In the genomic region with DNA sequence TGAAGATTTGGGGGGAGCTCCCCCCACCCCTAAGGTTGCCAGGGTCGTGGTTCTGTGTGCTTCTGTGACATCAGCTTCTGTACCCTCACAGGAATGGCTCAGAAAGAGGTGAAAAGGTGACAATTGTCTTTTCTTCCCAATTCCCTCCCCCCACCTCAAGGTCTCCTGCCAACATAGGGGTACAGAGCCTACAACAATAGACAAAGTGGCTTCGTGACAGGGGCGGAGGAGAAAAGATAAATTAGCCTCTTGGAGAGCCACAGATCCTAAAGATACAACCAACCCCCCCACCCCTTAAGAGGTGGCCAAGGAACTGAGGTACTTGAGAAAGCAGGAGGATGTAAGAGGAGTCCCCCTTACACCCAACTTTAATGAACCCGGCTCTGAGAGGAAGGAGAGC, we compare ENCODE assay signal across 10 mouse cellular contexts. TPM values are rescaled to one million over a fixed set of nuclear protein-coding genes. Genes with fewer than 3 reads are reported as not detected.
DNase-seq lines count a peak whose midpoint lies in the region; ATAC-seq lines count a peak whose summit lies in the region.
"Had no signal": no experiment of that assay in that cellular context is flagged by ENCODE, and none has a peak within 500 bp of the region (broad histone marks: within the 10 kb centered on the region; RNA-seq: fewer than 3 reads in every experiment).

No protein-coding gene starts in this region.

- H3K9ac ChIP-seq in heart, embryonic 16.5 days (ENCODE audit: low read length): 0 out of 2 replicates have a peak overlapping the region, but pooled peaks have one; percentile 17
- H3K9ac ChIP-seq in embryonic facial prominence, embryonic 14.5 days (ENCODE audit: low read depth, low read length): peak overlapping the region; percentile 98
- H3K9ac ChIP-seq in hindbrain, embryonic 12.5 days: peak overlapping the region; percentile 94; the same call in 1 of the 2 replicates
- H3K9ac ChIP-seq in midbrain, embryonic 14.5 days (replicated peaks; ENCODE audit: low read length): no peak overlapping the region

- H3K4me1 ChIP-seq in heart, embryonic 16.5 days (ENCODE audit: control insufficient read depth, insufficient read depth, low read length): peaks cover 29% of the 10 kb centered on the region
- H3K4me1 ChIP-seq in embryonic facial prominence, embryonic 14.5 days (ENCODE audit: control insufficient read depth, insufficient read depth, low read length): peaks cover 38% of the 10 kb centered on the region
- peaks cover 50% of the 10 kb centered on the region for H3K4me1 ChIP-seq in hindbrain, embryonic 12.5 days
- H3K4me1 ChIP-seq in midbrain, embryonic 14.5 days (ENCODE audit: control insufficient read depth, insufficient read depth, low read length): peaks cover 6% of the 10 kb centered on the region; the same call in 1 of the 2 replicates

- no peak for ATAC-seq in heart, embryonic 16.5 days (replicated peaks; ENCODE audit: extremely low read depth, insufficient read depth, low FRiP score)
- ATAC-seq in embryonic facial prominence, embryonic 14.5 days (ENCODE audit: low read depth): no peak
- ATAC-seq in hindbrain, embryonic 12.5 days (ENCODE audit: low FRiP score): no peak
- no peak for ATAC-seq in midbrain, embryonic 14.5 days (ENCODE audit: low FRiP score, low TSS enrichment)

- no peak for DNase-seq in heart, adult 18-20 months
- no peak for DNase-seq in embryonic facial prominence, embryonic 14.5 days (ENCODE audit: low spot score)
- no peak for DNase-seq in midbrain, embryonic 14.5 days
- no peak for DNase-seq in cerebellum, adult 11 months
- no peak for DNase-seq in layer of hippocampus, adult 18-20 months (ENCODE audit: low spot score in 2 of 2)
- DNase-seq in adrenal gland, postnatal 36 days: no peak
- DNase-seq: kidney, adult 11 months had no signal

- peak overlapping the region; percentile 8 for H3K27ac ChIP-seq in heart, embryonic 16.5 days (ENCODE audit: low read length)
- peak overlapping the region; percentile 93 for H3K27ac ChIP-seq in embryonic facial prominence, embryonic 14.5 days (replicated peaks; ENCODE audit: low read depth, low read length)
- H3K27ac ChIP-seq in hindbrain, embryonic 12.5 days: peak overlapping the region; percentile 41; the same call in 1 of the 2 replicates
- no peak overlapping the region for H3K27ac ChIP-seq in midbrain, embryonic 14.5 days (replicated peaks; ENCODE audit: low read depth, low read length)

- 0 out of 2 replicates have a peak overlapping the region, but pooled peaks have one; percentile 62 for H3K4me3 ChIP-seq in heart, embryonic 16.5 days (ENCODE audit: low read length)
- peak overlapping the region; percentile 93 for H3K4me3 ChIP-seq in embryonic facial prominence, embryonic 14.5 days (ENCODE audit: low read depth, low read length)
- H3K4me3 ChIP-seq in hindbrain, embryonic 12.5 days: peak overlapping the region; percentile 73
- H3K4me3 ChIP-seq in midbrain, embryonic 14.5 days (replicated peaks; ENCODE audit: low read depth, low read length): no peak overlapping the region

- no peaks in the 10 kb centered on the region for H3K36me3 ChIP-seq in heart, embryonic 16.5 days (ENCODE audit: control insufficient read depth, insufficient read depth)
- H3K36me3 ChIP-seq in embryonic facial prominence, embryonic 14.5 days (ENCODE audit: control insufficient read depth, insufficient read depth, low read length): peaks cover 13% of the 10 kb centered on the region
- no peaks in the 10 kb centered on the region for H3K36me3 ChIP-seq in hindbrain, embryonic 12.5 days
- H3K36me3 ChIP-seq in midbrain, embryonic 14.5 days (ENCODE audit: control insufficient read depth, insufficient read depth, low read length): no peaks in the 10 kb centered on the region

- H3K4me2 ChIP-seq in heart, embryonic 16.5 days (ENCODE audit: low read depth, low read length): peak overlapping the region; percentile 78; the same call in 1 of the 2 replicates
- peak overlapping the region; percentile 68 for H3K4me2 ChIP-seq in embryonic facial prominence, embryonic 14.5 days (ENCODE audit: low read depth, low read length)
- peak overlapping the region; percentile 79 for H3K4me2 ChIP-seq in hindbrain, embryonic 12.5 days (replicated peaks)
- H3K4me2 ChIP-seq in midbrain, embryonic 14.5 days (ENCODE audit: low read length): peak overlapping the region; percentile 88

- H3K27me3 ChIP-seq in heart, embryonic 16.5 days (ENCODE audit: control insufficient read depth, insufficient read depth, low read length): no peaks in the 10 kb centered on the region
- no peaks in the 10 kb centered on the region for H3K27me3 ChIP-seq in embryonic facial prominence, embryonic 14.5 days (replicated peaks; ENCODE audit: control insufficient read depth, insufficient read depth, low read length)
- H3K27me3 ChIP-seq in hindbrain, embryonic 12.5 days: peaks cover 10% of the 10 kb centered on the region
- peaks cover 7% of the 10 kb centered on the region; the same call in 1 of the 2 replicates for H3K27me3 ChIP-seq in midbrain, embryonic 14.5 days (ENCODE audit: control insufficient read depth, insufficient read depth, low read length)

- 32% methylated on average over 4 of the region's 4 CpGs for WGBS in heart, embryonic 16.5 days
- 18% methylated on average over 4 of the region's 4 CpGs for WGBS in embryonic facial prominence, embryonic 14.5 days
- WGBS in hindbrain, embryonic 12.5 days: 23% methylated on average over 4 of the region's 4 CpGs
- WGBS in midbrain, embryonic 14.5 days: 30% methylated on average over 4 of the region's 4 CpGs

- no peaks in the 10 kb centered on the region for H3K9me3 ChIP-seq in heart, embryonic 16.5 days (replicated peaks; ENCODE audit: control insufficient read depth, low read length)
- H3K9me3 ChIP-seq in embryonic facial prominence, embryonic 14.5 days (ENCODE audit: control insufficient read depth, low read length): no peaks in the 10 kb centered on the region
- no peaks in the 10 kb centered on the region for H3K9me3 ChIP-seq in hindbrain, embryonic 12.5 days (replicated peaks)
- H3K9me3 ChIP-seq in midbrain, embryonic 14.5 days (ENCODE audit: control insufficient read depth, low read length): no peaks in the 10 kb centered on the region

RNA-seq across cellular contexts. Expression of gene Fzd2, which starts 4.5 kb away (rescaled TPM):
- 12.4 and 15.6 TPM in 2 replicates for polyA plus RNA-seq in heart, embryonic 16.5 days (2015; fragmentation: Nextera tagmentation; extraction: Ambion mirVana)
- total RNA-seq in heart, adult 18-20 months (2021): 1 to 10 TPM; 2.0 to 2.2 TPM
- polyA plus RNA-seq in embryonic facial prominence, embryonic 14.5 days (2014; fragmentation: Nextera tagmentation; extraction: Ambion mirVana): 41.7 and 48.9 TPM in 2 replicates
- 39.9 and 40.8 TPM in 2 replicates for polyA plus RNA-seq in hindbrain, embryonic 12.5 days (2016; fragmentation: Nextera tagmentation; extraction: Ambion mirVana)
- 7.2 and 8.0 TPM in 2 replicates for polyA plus RNA-seq in midbrain, embryonic 14.5 days (2014; fragmentation: Nextera tagmentation; extraction: Ambion mirVana)
- 1 to 10 TPM; 7.3 to 7.5 TPM for total RNA-seq in layer of hippocampus, adult 18-20 months (2021)
- total RNA-seq in adrenal gland, postnatal 36 days (2021): 1 to 10 TPM; 3.1 to 4.2 TPM

RNA-seq across cellular contexts. Expression of gene Gm11627, which starts 29.4 kb away (rescaled TPM):
- 9.5 and 13.6 TPM in 2 replicates for polyA plus RNA-seq in heart, embryonic 16.5 days (2015; fragmentation: Nextera tagmentation; extraction: Ambion mirVana)
- 1 to 10 TPM; 1.1 to 1.2 TPM for total RNA-seq in heart, adult 18-20 months (2021)
- 9.5 and 15.7 TPM in 2 replicates for polyA plus RNA-seq in embryonic facial prominence, embryonic 14.5 days (2014; fragmentation: Nextera tagmentation; extraction: Ambion mirVana)
- 4.3 and 4.8 TPM in 2 replicates for polyA plus RNA-seq in hindbrain, embryonic 12.5 days (2016; fragmentation: Nextera tagmentation; extraction: Ambion mirVana)
- polyA plus RNA-seq in midbrain, embryonic 14.5 days (2014; fragmentation: Nextera tagmentation; extraction: Ambion mirVana): 2.3 and 4.2 TPM in 2 replicates
- total RNA-seq in layer of hippocampus, adult 18-20 months (2021): 1 to 10 TPM; 2.5 to 3.8 TPM
- under 1 TPM in 1 of 2 experiments, not detected in 1; 0.69 TPM for total RNA-seq in adrenal gland, postnatal 36 days (2021)

RNA-seq across cellular contexts. Expression of gene Gpatch8, which starts 52.5 kb away (rescaled TPM):
- polyA plus RNA-seq in heart, embryonic 16.5 days (2015; fragmentation: Nextera tagmentation; extraction: Ambion mirVana): 33.9 and 39.2 TPM in 2 replicates
- total RNA-seq in heart, adult 18-20 months (2021): 10 to 100 TPM; 17.3 to 18.6 TPM
- polyA plus RNA-seq in embryonic facial prominence, embryonic 14.5 days (2014; fragmentation: Nextera tagmentation; extraction: Ambion mirVana): 36.1 and 41.2 TPM in 2 replicates
- polyA plus RNA-seq in hindbrain, embryonic 12.5 days (2016; fragmentation: Nextera tagmentation; extraction: Ambion mirVana): 74.6 and 76.7 TPM in 2 replicates
- 51.3 and 58.4 TPM in 2 replicates for polyA plus RNA-seq in midbrain, embryonic 14.5 days (2014; fragmentation: Nextera tagmentation; extraction: Ambion mirVana)
- total RNA-seq in layer of hippocampus, adult 18-20 months (2021): 10 to 100 TPM; 47.5 to 48.8 TPM
- 10 to 100 TPM; 25.9 to 31.1 TPM for total RNA-seq in adrenal gland, postnatal 36 days (2021)

RNA-seq across cellular contexts. Expression of gene Meioc, which starts 54.8 kb away (rescaled TPM):
- 0.28 and 0.40 TPM in 2 replicates for polyA plus RNA-seq in heart, embryonic 16.5 days (2015; fragmentation: Nextera tagmentation; extraction: Ambion mirVana)
- total RNA-seq in heart, adult 18-20 months (2021): not detected
- 0.95 and 1.3 TPM in 2 replicates for polyA plus RNA-seq in embryonic facial prominence, embryonic 14.5 days (2014; fragmentation: Nextera tagmentation; extraction: Ambion mirVana)
- polyA plus RNA-seq in hindbrain, embryonic 12.5 days (2016; fragmentation: Nextera tagmentation; extraction: Ambion mirVana): 0.82 and 1.1 TPM in 2 replicates
- polyA plus RNA-seq in midbrain, embryonic 14.5 days (2014; fragmentation: Nextera tagmentation; extraction: Ambion mirVana): 0.12 TPM in 1 of 2 replicates, not detected in the other
- not detected for total RNA-seq in layer of hippocampus, adult 18-20 months (2021)
- total RNA-seq in adrenal gland, postnatal 36 days (2021): not detected
- total RNA-seq: left cerebral cortex, postnatal 36 days had no signal
